Mouse (Mus musculus): ENCODE measurements around the gene Cldn6. TPM values are rescaled to one million over a fixed set of nuclear protein-coding genes. Genes with fewer than 3 reads are reported as not detected.

The Cldn6 gene
- total RNA-seq (2023): not detected

DNA sequence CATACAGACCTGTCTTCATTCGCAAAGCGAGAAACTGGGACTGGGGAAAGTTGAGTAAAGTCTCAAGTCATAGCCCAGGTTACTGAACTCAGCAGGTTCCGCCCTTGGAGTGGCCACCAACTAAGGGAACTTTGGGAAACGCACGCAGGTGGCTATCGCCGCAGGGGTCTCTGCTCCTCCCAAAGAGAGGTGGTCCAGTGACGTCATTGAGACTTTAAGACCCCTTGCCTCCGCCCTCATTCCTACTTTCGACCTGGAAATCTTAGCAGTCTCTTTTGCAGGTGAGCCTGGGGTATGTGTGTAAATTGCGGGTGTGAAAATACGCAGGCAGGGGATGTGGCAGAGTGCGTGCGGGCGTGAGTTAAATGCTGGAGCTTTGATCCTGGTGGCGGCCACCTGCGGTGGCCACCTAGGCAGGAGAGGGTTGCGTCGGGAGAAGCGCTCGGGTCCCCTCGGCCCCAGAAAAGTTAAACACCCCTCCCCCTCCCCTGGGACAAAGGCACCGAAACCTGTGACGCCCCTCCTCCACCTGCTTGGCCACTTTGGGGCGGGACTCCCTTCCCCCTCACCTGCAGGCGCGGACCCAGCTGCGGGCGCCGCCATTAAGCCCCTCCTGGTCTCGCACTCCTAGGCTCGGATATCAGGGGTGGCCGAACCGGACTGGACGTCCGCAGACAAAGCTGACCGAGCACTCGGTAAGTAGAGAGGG, at the start of gene Cldn6:
Gene Cldn6, plus strand, starts transcription at position 123 of the 709 bp plus-strand sequence.

GRCm38 (mm10) chr17:23644613-23645495, 34.2 kb upstream of the Cldn6 start, which contains the start of gene Mmp25:
Gene Mmp25, minus strand, starts transcription at chr17:23645277.

DNA sequence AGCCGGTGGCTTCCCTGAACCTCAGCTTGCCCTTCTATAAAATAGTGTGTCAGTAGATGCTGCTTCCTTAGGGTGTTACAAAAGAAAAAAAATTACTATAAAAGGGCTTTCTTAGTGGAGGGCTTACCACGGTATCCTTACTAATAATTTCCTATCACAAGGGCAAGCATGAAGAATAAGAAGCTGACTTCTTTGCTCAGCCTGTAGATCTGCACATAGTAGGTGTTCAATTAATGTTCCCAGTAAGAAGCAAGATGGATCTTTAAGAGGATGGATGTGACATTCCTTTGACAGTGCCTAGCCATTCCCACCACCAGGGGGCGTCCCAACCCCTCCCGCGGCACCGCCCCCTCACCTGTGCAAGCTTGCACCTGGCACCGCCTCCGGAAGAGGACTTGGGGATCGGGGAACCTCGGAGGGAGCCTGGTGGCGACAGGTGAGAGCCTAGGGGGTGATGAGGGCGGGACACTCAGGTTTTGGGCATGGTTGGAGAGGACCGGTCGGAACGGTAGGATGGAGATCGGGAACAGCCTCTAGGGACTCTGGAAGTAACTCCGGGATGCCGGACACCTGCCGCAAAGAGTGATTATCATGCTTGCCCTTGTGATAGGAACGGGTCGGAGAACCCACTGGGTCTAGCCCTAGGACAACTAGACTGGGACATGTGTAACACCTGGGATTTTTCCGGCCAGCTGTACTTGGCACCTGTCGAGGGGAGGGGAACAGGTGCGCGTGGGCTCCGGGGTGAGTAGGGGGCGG, 18.8 kb upstream of the Cldn6 start, which contains the start of gene Bicdl2:
Gene Bicdl2, plus strand, starts transcription at position 390 of the 759 bp plus-strand sequence.

DNA sequence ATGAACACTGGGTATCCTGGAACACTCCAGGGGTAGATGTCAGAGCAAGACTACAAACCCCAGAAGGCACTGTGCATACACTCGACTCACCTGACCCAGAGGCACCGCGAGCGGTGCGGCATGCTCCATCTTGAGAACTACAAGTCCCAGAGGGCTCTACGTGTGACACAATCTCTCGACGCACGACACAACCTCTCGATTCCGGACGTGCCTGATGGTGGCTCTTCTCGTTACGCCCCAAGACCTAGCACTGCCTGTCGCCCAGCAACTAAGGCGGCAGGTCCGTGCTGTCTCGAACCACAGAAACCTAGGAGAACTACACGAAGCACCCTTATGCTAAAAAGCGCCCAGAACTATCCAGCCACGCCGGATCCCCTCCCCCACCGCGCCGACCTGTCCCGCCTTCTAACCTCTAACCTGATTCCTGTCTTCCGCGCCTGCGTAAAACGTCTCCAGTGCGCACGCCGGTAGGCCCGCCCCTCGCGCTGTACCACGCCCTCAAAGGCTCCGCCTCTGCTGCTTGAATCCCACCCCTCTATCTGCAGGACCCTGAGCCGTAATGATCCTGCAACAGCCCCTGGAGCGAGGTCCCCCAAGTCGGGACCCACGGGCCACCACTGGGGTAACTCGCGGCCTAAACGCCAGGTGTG, 5.5 kb upstream of the Cldn6 start, which contains the start of the genes Hcfc1r1 and Thoc6:
Gene Hcfc1r1, plus strand, starts transcription at position 173 of the 650 bp plus-strand sequence.
Gene Thoc6, minus strand, starts transcription at position 459 of the 650 bp plus-strand sequence.

DNA sequence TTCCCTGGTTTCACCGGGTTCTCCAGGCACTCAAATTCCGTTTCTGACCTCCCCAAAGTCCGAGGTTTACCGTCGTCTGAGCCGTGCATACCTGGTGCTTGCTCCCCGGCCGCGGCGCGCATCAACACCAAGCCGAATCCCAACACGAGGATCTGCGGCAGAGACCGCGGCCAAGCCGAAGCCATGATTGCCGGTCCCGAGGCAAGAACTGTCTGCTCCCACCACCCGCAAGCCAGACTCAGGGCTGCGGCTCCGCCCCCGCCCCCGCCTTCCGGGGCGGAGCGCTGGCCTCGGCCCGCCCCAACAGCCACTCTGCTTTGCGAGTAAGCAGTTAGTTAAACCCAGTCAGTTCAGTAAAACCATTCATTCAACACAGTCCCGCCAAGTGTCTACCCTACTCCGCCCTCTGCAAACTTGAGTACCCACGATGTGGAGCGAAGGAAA, 1.8 kb upstream of the Cldn6 start, which contains the start of gene Tnfrsf12a:
Gene Tnfrsf12a, minus strand, starts transcription at position 233 of the 444 bp plus-strand sequence.

GRCm38 (mm10) chr17:23683856-23684672, 5.0 kb downstream of the Cldn6 start, which contains the start of gene Cldn9:
Gene Cldn9, minus strand, starts transcription at chr17:23684026.

GRCm38 (mm10) chr17:23722376-23723125, 43.5 kb downstream of the Cldn6 start, which contains the start of gene 1520401A03Rik:
Gene 1520401A03Rik, minus strand, starts transcription at chr17:23722783.

GRCm38 (mm10) chr17:23725999-23726757, 47.1 kb downstream of the Cldn6 start, which contains the start of gene Pkmyt1:
Gene Pkmyt1, plus strand, starts transcription at chr17:23726336.

Other genes with a start within 250 kb of the Cldn6 start
- gene Vmn2r117, start 199.6 kb upstream of the Cldn6 start, total RNA-seq (2023): not detected
- 7.4 TPM for gene Zfp213, start 115.0 kb upstream of the Cldn6 start, total RNA-seq (2023)
- gene Zfp13, start 79.8 kb upstream of the Cldn6 start, total RNA-seq (2023): not detected
- not detected for gene Zscan10, start 78.4 kb upstream of the Cldn6 start, total RNA-seq (2023)
- gene Mmp25, start 34.0 kb upstream of the Cldn6 start, total RNA-seq (2023): 0.34 TPM
- gene Bicdl2, start 18.7 kb upstream of the Cldn6 start, total RNA-seq (2023): 0.34 TPM
- 34.9 TPM for gene Hcfc1r1, start 5.7 kb upstream of the Cldn6 start, total RNA-seq (2023)
- gene Thoc6, start 5.4 kb upstream of the Cldn6 start, total RNA-seq (2023): 23.4 TPM
- 38.4 TPM for gene Tnfrsf12a, start 1.8 kb upstream of the Cldn6 start, total RNA-seq (2023)
- not detected for gene Cldn9, start 4.8 kb downstream of the Cldn6 start, total RNA-seq (2023)
- gene 1520401A03Rik, start 43.5 kb downstream of the Cldn6 start, total RNA-seq (2023): not detected
- gene Pkmyt1, start 47.1 kb downstream of the Cldn6 start, total RNA-seq (2023): 35.0 TPM
- gene Paqr4, start 61.6 kb downstream of the Cldn6 start, total RNA-seq (2023): 2.6 TPM
- 1.1 TPM for gene Kremen2, start 66.6 kb downstream of the Cldn6 start, total RNA-seq (2023)
- 23.9 TPM for gene Flywch1, start 92.4 kb downstream of the Cldn6 start, total RNA-seq (2023)
- gene Flywch2, start 106.8 kb downstream of the Cldn6 start, total RNA-seq (2023): not detected
- gene Srrm2, start 111.3 kb downstream of the Cldn6 start, total RNA-seq (2023): 1,331 TPM
- 176 TPM for gene Elob, start 149.9 kb downstream of the Cldn6 start, total RNA-seq (2023)
- not detected for gene Prss33, start 156.8 kb downstream of the Cldn6 start, total RNA-seq (2023)
- not detected for gene Prss32, start 164.6 kb downstream of the Cldn6 start, total RNA-seq (2023)
- gene Prss41, start 164.9 kb downstream of the Cldn6 start, total RNA-seq (2023): 0.86 TPM
- gene Prss21, start 188.8 kb downstream of the Cldn6 start, total RNA-seq (2023): not detected
- not detected for gene Dcpp1, start 201.6 kb downstream of the Cldn6 start, total RNA-seq (2023)
- gene Dcpp2, start 201.6 kb downstream of the Cldn6 start, total RNA-seq (2023): not detected
- not detected for gene Dcpp3, start 238.2 kb downstream of the Cldn6 start, total RNA-seq (2023)

Measured in CD8-positive naive resting alpha-beta T cell, adult 57 days (primary cell).